Mouse (Mus musculus): ENCODE measurements around the gene Pdxdc1.

GRCm38 (mm10) chr16:13866616-13867015 is 36.3 kb downstream of the Pdxdc1 start:
- TF ChIP-seq CTCF (conservative IDR thresholded peaks at IDR 0.05; ENCODE audit: insufficient read depth, insufficient read length, low read depth, low read length) = no peak
- no peak for TF ChIP-seq POLR2A (IDR thresholded peaks at IDR 0.05; ENCODE audit: low read depth, low read length)
